Mouse (Mus musculus) left cerebral cortex, adult 11 months (tissue): Measurements from ENCODE around the gene Brwd1.
"Not testable (repeated sequence)": the region's sequence is repeated elsewhere in the genome, so short reads cannot be mapped to it uniquely, and the experiment has no call there.

Experiments
- DNase-seq: peaks from one replicate; pipeline ENCODE4 v3.0.0; 2022; ENCODE audit warnings: low spot score

The Brwd1 gene

DNA sequence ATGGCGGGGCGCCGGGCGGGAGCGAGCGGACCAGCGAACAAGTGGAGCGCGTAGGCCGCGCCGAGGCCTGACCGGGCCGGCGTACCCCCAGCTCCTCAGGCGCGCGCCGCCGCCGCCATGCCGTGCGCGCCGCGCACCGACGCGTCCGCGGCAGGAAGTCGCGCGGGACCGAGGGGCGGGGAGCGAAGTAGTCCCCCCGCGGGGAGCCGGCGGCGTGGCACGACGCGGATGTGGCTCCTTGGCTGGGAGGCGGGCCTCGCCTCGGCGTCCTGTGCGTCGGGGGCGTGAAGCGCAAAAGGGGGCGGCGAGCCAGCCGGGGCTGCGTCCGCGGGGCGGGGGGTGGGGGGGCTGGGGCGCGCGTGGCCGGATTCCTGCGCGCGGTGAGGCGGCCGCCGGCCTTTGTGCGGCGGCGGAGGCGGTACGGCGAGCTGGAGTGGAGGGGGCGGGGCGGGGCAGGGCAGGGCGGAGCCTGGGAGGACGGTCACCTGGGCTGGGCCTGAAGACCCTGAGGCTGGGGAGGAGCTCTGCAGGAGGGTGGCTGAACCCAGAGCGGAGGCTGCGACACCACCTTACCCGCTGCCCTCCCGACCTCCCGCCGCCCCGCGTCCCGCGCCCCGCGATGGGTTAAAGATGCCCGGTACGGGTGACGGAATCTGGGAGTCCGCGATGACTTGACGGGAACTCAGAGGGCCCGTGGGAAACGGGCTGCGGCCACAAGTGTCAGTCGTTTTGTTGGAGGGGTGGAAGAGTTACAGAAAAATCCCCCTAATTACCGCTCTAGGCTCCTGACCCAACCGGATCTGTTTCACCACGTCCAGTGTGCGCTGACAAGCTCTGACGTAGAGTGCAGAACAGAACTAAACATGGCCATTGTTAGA lies at the start of gene Brwd1:
Gene Brwd1 (minus strand): TSS at position 226 of the 878 bp plus-strand sequence.
- DNase-seq, result peak; percentile 82

DNA sequence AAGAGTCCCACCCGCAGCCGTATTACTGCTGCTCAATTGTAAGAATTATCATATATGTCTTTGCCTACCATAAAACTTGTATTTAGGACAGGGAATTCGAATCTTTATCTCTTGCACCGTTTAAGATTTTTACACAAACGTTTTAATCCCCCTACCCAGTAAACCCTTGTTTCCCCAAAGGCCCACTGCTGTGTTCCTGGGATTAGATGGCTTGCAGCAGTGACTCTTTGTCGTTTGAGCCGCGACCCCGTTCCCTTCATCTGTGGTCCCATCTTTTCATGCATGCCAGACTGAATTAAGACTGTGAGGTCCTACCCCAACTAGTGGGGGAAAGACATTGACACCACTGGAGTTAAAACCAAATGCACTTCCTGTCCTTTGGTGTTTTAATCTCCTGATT lies 46.1 kb upstream of the Brwd1 start:
- DNase-seq, result no peak

DNA sequence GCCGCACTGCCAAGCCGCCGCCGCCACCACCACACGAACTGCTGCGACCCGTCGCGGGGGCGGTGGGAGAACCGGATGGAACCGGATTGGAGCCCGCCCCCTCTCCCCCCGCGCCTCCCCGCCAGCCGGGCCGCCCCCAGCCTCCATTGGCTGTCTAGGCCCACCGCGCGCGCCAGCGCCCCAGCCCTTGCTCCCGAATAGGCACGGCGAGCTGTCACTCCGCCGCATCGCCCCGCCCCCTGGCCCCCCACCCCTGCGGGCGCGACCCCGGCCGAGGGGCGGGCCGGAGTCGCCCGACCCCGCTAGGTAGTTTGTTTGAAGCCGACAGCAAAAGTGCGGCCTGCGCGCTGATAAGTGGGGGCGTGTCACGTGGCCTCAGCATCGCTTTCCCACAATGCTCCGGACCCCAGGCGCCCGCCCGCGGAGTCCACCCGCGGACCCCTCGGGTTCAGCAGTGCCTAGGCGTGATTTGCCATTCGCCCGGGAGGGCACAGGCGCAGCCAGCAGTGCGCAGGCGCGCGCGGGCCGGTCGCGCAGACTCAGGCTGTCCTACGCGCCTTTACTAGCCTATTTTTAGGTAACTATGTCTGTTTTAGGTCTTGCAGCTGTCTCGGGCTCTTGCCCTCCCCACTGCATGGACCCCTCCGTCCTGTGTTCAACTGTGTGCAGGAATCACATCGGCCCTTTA lies 45.5 kb upstream of the Brwd1 start, which contains the start of gene Hmgn1:
Gene Hmgn1 (minus strand): TSS at position 73 of the 688 bp plus-strand sequence.
- DNase-seq, result peak; percentile 96

- no peak for DNase-seq
These were observed 44.9 kb upstream of the Brwd1 start for GRCm38 (mm10) chr16:96127288-96127656.

DNA sequence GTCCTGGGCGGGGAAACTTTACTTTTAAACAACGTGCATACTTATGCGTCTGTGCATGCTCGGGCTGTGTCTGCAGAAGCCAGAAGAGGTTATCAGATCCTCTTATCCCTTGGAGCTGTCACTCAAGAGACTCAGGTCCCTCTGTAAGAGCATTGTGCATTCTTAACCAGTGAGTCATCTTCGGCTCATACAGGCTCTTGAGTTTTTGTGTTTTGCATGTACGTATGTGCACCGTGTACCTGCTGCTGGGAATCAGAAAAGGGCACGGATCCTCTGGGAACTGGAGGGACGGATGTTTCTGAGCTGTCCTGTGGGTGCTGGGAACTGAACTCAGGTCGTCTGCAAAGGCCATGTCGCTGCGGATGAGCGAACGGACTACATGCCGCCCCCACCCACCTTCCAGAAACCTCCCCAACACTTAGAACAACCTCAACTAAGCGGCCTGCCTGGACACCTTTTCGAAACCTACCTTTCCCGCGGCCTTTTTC lies 44.4 kb upstream of the Brwd1 start:
- DNase-seq, result no peak

DNA sequence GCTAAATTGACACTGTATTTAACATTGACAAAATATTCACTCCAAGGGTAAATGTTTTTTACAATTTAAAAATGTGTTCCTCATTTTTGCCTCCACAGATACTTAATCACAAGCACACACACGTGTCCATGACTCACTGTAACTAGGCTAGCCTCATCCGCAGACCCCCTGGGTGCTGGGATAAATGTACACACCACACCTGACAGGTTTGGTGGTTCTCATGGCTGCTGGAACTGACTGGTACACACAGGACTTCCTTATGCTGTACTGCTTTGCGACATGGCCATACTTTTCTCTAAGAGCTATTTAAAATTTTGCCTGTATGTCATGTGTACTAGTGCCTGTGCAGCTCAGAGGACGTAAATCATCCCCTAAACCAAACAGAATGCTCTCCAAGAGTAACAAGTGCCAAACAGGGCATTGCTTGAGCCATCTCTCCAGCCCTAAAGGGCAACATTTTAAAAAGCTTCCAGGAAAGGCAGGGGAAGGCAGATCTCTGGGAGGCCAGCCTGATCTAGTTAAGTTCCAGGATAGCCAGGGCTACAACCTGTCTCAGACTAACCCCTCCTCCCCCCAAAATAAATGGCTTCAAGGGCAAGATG lies 37.8 kb upstream of the Brwd1 start:
- no peak for DNase-seq

DNA sequence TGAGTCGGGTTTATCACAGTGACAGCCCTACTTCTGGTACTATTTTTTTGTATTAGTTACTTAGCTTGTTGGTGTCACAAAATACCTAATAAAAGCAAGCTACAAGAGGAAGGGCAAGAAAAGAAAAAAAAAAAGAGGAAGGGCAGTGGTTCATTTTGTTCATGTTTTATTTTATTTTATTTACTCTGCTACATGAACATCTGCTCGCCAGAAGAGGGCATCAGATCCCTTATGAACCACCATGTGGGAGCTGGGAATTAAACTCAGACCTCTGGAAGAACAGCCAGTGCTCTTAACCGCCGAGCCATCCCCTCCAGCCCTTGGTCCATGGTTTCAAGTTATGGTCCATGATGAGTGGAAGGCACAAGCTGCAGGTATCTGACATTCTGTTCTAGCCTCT lies 32.4 kb upstream of the Brwd1 start:
- DNase-seq, result no peak

DNA sequence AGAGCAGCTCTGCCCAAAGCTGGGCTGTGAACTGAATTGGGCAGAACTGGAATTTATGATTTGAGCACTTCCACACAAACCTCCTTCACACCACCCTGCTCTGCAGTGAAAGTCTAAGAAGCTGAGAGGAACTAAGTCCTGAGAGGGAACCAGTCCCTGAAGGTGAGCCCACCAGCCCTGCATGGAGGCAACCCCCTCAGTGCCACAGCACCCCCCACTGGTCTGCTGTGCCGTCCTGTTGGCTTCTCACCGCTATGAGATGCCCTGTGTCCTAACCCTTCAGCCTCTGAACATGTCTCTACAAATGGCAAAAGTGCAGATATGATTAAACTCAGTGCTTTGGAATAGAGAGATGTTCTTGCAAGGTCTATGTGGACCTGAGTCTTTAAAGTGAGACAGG lies 30.4 kb upstream of the Brwd1 start:
- DNase-seq, result no peak

- DNase-seq, result no peak
These were observed 28.5 kb upstream of the Brwd1 start for GRCm38 (mm10) chr16:96110655-96111345.

- no peak for DNase-seq
These were observed 27.3 kb upstream of the Brwd1 start for GRCm38 (mm10) chr16:96109673-96110072.

GRCm38 (mm10) chr16:96103036-96103435 lies 20.7 kb upstream of the Brwd1 start:
- no peak for DNase-seq

- DNase-seq, result not testable (repeated sequence)
These were observed 15.5 kb upstream of the Brwd1 start for GRCm38 (mm10) chr16:96097811-96098210.

GRCm38 (mm10) chr16:96095966-96096365 lies 13.6 kb upstream of the Brwd1 start:
- no peak for DNase-seq

- DNase-seq, result no peak
These were observed 9.5 kb upstream of the Brwd1 start for GRCm38 (mm10) chr16:96091515-96092504.

DNA sequence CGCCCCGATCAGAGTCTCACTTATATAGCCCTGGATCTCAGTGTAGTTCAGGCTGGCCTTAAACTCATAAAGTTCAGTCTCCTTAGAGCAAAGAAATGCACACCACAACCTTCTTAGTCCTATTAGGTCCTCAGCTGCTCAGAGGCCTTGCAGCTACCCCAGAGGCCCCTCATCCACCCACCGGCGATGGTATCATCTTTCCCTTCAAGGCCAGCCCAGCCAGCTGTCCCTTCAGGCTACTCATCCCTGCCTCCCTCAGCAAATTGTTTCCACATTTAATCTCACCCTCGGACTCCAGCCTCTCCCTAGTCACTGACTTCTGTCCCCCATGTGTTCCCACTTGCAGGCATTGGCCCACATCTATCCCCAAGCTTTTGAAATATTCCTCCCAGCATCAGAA lies 5.8 kb upstream of the Brwd1 start:
- DNase-seq, result no peak

GRCm38 (mm10) chr16:96087436-96087835 lies 5.1 kb upstream of the Brwd1 start:
- DNase-seq, result no peak

DNA sequence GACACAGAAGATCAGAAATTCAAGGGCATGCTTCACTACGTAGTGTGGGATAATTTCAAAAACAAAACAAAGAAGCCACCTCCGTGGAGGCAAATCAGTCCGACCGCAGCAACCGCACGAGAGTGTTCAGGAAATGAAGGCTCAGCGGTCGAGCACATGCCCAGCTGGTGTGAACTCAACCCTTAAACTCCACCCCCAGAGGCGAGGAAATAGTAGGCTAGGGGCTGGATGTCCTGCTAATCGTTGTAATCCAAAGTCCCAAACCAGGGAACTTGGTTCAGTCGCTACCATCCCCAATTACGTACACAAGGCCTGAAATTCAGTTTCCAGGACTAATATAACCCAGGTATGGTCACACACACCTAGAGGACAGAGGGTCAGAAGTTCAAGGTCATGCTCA lies 4.7 kb upstream of the Brwd1 start:
- no peak for DNase-seq

DNA sequence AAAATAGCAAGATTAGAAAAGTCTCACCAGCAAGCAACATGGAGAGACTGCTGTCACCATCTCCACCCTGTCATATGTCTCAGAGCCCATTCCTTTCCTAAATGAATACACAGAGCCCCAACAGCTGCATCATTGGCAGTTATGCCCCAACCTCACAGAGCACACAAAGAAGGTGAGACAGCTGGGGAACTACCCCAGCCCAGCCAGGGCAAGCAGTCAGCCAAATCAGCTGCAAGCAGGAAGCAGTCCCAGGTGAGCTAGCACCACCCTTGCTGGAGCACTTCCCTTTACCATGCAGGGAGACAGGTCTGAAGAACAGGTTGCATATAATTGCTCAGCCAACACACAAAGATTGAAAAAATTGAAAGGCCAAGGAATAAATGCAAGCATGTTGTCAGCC lies 3.3 kb upstream of the Brwd1 start:
- DNase-seq, result no peak

- peak; percentile 30 for DNase-seq
These were observed 887 bp upstream of the Brwd1 start for GRCm38 (mm10) chr16:96083179-96083646.

DNA sequence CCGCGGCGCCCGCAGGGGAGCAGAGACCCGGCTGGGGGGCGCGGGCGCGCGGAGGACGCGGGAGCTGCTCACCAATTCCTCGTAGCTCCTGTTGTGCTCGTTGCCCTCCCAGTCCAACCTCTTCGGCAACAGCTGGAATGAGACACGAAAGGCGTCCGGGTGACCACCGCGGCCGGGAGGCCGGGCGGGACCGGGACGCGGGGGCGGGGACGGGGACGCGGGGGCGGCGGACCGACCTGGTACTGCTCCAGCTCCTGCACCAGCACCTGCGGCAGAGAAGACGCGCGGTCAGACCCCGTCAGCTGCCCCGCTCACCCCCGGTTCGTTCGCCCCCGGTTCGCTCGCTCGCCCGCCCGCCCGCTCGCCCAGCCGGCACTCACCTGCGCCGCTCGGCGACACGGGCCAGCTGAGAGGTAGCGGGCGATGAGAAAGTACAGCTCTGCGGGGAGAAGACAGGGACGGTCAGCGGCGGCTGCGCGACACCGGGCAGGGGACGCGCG lies 534 bp downstream of the Brwd1 start:
- DNase-seq, result no peak

GRCm38 (mm10) chr16:96081331-96081730 lies 995 bp downstream of the Brwd1 start:
- DNase-seq, result peak; percentile 90
